Mouse (Mus musculus) ES-E14 (cell line): ENCODE measurements around the gene Blvrb.

Experiments used
- CHD2 ChIP-seq: IDR thresholded peaks from 2 replicates; pipeline ENCODE4 v1.6.1; 2014; ENCODE audit warnings: mild to moderate bottlenecking, low read depth, low read length, inconsistent platforms
- ZC3H11A ChIP-seq: IDR thresholded peaks from 2 replicates; pipeline ENCODE4 v1.6.1; 2012; ENCODE audit warnings: low read depth, mild to moderate bottlenecking, inconsistent platforms, low read length, borderline replicate concordance
- ZNF384 ChIP-seq: IDR thresholded peaks from 2 replicates; pipeline ENCODE4 v1.6.1; 2012; ENCODE audit warnings: low read depth, low read length, inconsistent platforms

- TF ChIP-seq ZNF384 (peak; percentile 53; the same call in 1 of the 2 replicates), ZC3H11A (no peak), CHD2 (no peak)
These were observed 60.8 kb downstream of the Blvrb start for GRCm38 (mm10) chr7:27508648-27509005.
